Mouse (Mus musculus) embryonic fibroblast, embryonic 13.5 days (primary cell): ENCODE data around the gene Klhl5. TPM values are rescaled to one million over a fixed set of nuclear protein-coding genes. Genes with fewer than 3 reads are reported as not detected.

Source experiments
- H3K27ac ChIP-seq: 2 replicates; pipeline ENCODE4 v1.5.1; 2012; ENCODE audit warnings: low read length, control low read depth, inconsistent platforms; ENCODE audit not compliant: insufficient read depth
- H3K4me1 ChIP-seq: 2 replicates; pipeline ENCODE4 v1.6.1; 2011; ENCODE audit warnings: low read length; ENCODE audit not compliant: control insufficient read depth, insufficient read depth
- H3K4me3 ChIP-seq: 2 replicates; pipeline ENCODE4 v1.5.1; 2011; ENCODE audit warnings: mild to moderate bottlenecking, control low read depth, low read length; ENCODE audit not compliant: insufficient read depth
- CTCF ChIP-seq: IDR thresholded peaks from 2 replicates; pipeline ENCODE4 v1.5.1; 2011; ENCODE audit warnings: mild to moderate bottlenecking, control low read depth, low read length, moderate library complexity, borderline replicate concordance; ENCODE audit not compliant: insufficient read depth
- POLR2A ChIP-seq: IDR thresholded peaks from 2 replicates; pipeline ENCODE4 v1.6.1; 2011; ENCODE audit warnings: low read depth, mild to moderate bottlenecking, control low read depth, low read length, moderate library complexity
- polyA plus RNA-seq: library from polyadenylated mRNA; stranded (reverse); fragments of >200 nt; gene quantifications from 2 replicates; pipeline ENCODE4 v1.2.4, GENCODE M21; 2011; ENCODE audit warnings: low read depth; ENCODE audit not compliant: missing spikeins, insufficient read length

The Klhl5 gene
- polyA plus RNA-seq, 1 experiment = 35.5 TPM

DNA sequence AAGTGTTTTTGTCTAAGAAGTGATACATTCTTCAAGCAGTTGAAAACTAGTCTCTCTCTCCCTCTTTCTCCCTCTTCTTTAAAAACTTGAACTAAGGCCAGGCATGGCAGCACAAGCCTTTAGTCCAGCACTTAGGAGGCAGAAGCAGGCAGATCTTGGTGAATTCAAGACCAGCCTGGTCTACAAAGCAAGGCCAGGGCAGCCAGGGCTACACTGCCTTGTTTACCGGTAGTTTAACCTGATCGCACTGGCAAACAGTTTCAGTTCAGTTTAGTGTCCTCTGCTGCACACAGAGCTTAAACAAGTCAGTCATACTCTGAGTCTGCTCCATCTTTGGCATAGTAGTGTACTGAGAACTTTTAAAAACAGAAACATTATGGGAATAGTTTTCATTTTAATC lies 9.4 kb downstream of the Klhl5 start:
- Histone ChIP-seq H3K27ac (no peak overlapping the region), H3K4me1 (no peaks in the 10 kb centered on the region), H3K4me3 (no peak overlapping the region)
- TF ChIP-seq POLR2A = no peak

DNA sequence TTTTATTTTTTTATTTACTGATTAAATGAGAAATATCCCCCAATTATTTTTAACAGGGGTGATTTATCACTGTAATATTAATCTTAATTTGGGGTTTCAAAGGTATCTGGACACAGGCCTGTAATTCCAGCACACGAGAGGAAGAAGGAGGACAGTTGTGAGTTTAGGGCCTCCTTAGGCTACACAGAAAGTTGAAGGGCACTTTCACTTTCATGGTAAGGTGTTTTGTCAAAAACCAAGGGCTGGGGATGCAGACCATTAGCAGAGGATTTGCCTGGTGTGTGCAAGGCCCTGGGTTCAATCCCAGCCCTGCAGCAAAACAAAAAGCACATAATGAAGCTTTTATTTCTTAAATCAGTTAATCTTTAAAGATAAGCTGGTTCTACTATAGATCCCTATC lies 12.2 kb downstream of the Klhl5 start:
- Histone ChIP-seq H3K4me1 (no peaks in the 10 kb centered on the region), H3K4me3 (no peak overlapping the region), H3K27ac (no peak overlapping the region)
- TF ChIP-seq POLR2A (no peak), CTCF (no peak)

DNA sequence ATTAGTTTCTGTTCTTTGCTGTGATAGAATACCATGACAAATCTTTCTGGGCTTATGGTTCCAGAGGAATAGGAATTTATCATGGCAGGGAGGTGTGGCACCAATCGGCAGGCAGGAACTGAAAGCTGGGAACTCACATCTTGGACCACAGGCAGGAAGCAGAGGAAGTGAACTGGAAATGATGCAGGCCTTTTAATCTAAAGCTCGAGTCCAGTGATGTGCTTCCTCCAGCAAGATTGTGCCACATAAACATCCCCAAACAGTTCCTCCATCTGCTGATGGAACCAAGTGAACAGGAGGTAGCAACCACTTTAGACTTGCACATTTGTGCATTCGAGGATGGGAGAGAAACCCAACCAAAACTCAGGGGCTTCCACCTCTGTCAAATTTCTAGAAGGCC lies 12.6 kb downstream of the Klhl5 start:
- Histone ChIP-seq H3K27ac (no peak overlapping the region), H3K4me3 (no peak overlapping the region), H3K4me1 (no peaks in the 10 kb centered on the region)
- no peak for TF ChIP-seq CTCF
- no peak for TF ChIP-seq POLR2A

DNA sequence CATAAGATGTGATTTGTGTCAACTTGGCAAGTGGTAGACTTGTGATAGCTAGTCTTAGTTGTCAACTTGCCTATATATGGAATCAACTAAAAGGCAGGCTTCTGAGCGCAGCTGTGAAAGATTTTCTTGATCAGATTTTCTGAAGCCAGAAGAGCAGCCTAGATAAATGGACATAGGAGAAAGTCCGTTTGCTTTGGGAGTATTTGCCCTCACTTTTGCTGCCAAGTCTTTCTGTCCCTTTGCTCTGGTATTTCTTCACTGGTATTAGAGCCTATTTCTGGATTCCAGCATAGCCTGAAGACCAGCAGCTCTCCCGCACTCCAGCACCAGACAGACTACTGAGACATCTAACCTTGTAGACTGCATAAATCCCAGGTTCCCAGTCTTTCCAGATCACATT lies 15.3 kb downstream of the Klhl5 start:
- Histone ChIP-seq H3K4me3 (no peak overlapping the region), H3K4me1 (no peaks in the 10 kb centered on the region), H3K27ac (peak overlapping the region; percentile 18; the same call in 1 of the 2 replicates)
- TF ChIP-seq POLR2A = no peak
- TF ChIP-seq CTCF = no peak

DNA sequence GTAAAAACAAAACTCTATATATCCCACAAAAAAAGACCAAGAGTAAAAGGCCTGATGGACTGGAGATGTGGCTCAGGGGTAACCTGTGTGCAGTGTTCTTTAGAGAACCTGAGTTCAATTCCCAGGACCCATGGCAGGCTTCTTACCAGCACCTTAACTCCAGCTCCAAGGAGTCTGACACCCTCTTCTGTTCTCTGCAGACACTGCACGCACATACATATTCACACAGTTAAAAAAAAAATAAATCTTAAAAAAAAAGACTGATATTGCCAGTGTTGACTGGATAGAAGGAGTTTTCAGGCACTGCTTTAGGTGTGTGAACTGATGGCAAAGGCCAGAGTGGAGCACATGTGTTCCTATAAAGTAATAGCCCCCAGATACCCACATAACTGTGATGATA lies 18.8 kb downstream of the Klhl5 start:
- no peak overlapping the region for H3K27ac ChIP-seq
- peaks cover 2% of the 10 kb centered on the region for H3K4me1 ChIP-seq
- H3K4me3 ChIP-seq = no peak overlapping the region
- TF ChIP-seq POLR2A (no peak), CTCF (no peak)

DNA sequence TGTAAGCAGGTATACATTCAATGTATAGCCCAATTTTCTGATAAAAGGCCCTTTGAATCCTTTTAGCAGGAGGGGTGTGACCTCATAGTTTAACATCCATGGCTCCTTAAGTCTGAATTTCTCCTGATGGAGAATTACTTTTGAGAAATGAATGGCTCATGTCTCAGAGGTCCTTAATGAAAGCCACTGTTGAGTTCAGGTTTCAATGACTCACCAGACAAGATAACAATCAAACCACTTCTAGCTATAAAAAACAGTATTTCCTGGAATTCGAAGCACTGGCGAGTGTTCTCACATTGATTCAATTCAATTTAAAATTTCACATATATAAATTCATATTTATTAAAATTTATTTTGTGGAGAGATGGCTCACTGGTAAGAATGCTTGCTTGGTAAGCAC lies 21.1 kb downstream of the Klhl5 start:
- Histone ChIP-seq H3K27ac (no peak overlapping the region), H3K4me3 (no peak overlapping the region), H3K4me1 (peaks cover 5% of the 10 kb centered on the region)
- TF ChIP-seq CTCF (no peak), POLR2A (no peak)

DNA sequence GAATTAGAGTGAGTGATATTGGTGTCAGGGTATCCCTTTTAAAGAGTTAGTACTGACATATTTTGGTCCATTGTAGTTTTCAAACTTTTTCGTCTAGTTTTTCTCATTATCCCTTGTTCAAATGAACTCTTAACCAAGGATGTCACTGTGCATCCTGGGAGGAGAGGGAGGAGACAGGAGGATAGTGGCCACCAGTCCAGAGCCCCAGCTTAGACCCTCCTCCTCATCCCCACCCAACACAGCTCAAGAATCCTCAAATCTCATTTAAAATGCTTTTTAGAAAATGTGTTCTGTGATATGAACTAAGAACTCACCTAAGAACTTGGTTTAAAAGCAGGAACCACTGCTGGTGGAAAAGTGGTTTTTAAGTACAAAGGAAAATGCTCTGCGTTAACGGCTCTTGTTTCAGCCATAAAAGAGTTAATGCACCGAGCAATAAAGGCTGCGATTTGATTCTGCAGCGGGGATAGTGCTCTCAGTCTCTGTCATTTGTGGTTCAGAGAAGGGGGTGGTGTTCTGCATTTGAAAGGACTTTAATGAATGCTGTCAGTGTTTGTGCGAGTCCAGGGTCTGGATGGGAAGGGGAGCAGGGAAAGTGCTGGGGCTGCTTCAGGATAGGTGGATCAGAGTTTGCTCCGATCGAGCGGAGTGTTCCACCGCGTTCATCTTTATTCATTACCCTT lies 23.3 kb downstream of the Klhl5 start:
- Histone ChIP-seq H3K4me3 (peak overlapping the region; percentile 40), H3K4me1 (peaks cover 5% of the 10 kb centered on the region), H3K27ac (no peak overlapping the region)
- TF ChIP-seq CTCF (no peak), POLR2A (no peak)

DNA sequence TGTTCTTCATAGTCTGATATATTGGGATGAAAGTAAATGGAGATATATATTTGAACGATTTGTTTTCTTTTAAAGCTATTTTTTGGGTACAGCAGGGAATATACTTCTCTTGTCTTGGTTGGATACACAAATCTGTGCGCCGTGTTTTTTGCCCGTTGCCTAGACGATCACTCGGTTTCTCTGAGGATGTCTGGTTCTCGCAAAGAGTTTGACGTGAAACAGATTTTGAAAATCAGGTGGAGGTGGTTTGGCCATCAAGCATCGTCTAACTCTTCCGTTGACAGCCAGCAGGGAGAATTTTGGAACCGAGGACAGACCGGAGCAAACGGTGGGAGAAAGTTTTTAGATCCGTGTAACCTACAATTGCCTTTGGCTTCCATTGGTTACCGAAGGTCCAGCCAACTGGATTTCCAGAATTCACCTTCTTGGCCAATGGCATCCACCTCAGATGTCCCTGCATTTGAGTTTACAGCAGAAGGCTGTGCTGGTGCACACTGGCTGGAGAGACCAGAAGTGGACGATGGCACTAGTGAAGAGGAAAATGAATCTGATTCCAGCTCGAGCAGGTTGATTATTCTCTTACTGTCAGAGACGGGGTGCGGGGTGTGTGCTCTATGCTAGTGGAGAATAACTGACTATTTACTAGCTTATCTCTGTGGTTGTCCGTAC lies 24.0 kb downstream of the Klhl5 start:
- no peak for TF ChIP-seq CTCF
- TF ChIP-seq POLR2A = no peak
- Histone ChIP-seq H3K27ac (no peak overlapping the region), H3K4me3 (peak overlapping the region; percentile 30; the same call in 1 of the 2 replicates), H3K4me1 (peaks cover 5% of the 10 kb centered on the region)

DNA sequence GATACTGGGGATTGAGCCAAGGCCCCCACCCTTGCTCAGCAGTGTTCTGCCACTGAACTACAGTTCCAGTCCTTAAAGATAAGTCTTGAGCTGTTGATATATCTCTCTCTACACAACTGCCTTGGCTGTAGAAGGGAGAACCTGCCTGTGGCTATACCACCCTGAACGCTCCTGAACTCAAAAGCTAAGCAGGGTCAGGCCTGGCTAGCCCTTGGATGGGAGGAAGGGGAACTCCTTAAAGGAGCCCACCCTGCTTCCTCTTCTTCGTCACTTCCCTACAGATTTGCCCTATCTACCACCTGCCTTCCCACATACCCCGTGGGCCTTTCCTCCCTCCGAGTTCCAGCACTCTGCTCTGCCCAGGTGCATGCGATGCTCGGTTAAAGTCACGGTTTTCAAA lies 28.8 kb downstream of the Klhl5 start:
- H3K4me3 ChIP-seq = no peak overlapping the region
- no peak overlapping the region for H3K27ac ChIP-seq
- H3K4me1 ChIP-seq = peaks cover 4% of the 10 kb centered on the region; the same call in 1 of the 2 replicates
- TF ChIP-seq CTCF (no peak), POLR2A (no peak)

DNA sequence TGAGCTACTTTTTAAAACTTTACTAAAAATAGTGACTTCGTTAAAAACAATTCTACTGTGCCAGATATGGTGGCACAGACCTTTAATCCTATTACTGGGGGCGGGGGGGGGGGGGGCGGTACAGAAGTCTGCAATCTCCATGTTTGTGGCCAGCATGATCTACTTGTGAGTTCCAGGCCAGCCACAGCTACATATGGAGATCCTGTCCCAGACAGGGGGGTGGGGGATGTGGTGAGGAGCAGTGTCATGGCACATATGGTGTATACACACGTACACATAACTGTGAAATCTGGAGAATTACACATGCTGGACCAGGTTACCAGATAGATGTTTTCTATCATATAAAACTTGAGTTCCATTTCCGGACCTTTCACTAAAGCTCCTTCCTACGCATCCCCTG lies 29.7 kb downstream of the Klhl5 start:
- no peak for TF ChIP-seq CTCF
- TF ChIP-seq POLR2A = no peak
- no peak overlapping the region for H3K4me3 ChIP-seq
- H3K4me1 ChIP-seq = no peaks in the 10 kb centered on the region
- no peak overlapping the region for H3K27ac ChIP-seq
